Mouse (Mus musculus) intestine, postnatal 0 days (tissue): ENCODE results near the gene Amot. TPM values are rescaled to one million over a fixed set of nuclear protein-coding genes. Genes with fewer than 3 reads are reported as not detected.
A peak's percentile ranks its signal among the peaks of the same experiment; 100 is the strongest.

Experiments
- ATAC-seq: fragments of 200-750 bp; cut with Nextera tagmentation; 2 replicates; pipeline ENCODE4 v1.8.0; 2017; ENCODE audit warnings: mild to moderate bottlenecking, moderate TSS enrichment, moderate library complexity
- H3K27ac ChIP-seq: fragments of 300-500 bp; sonication (generic); 2 replicates; pipeline ENCODE4 v1.5.1; 2014; ENCODE audit warnings: mild to moderate bottlenecking, low read depth, low read length, moderate library complexity
- H3K27me3 ChIP-seq: fragments of 300-500 bp; sonication (generic); replicated peaks from 2 replicates; pipeline ENCODE4 v1.6.1; 2014; ENCODE audit warnings: low read length, mixed read lengths; ENCODE audit not compliant: control insufficient read depth, insufficient read depth
- H3K36me3 ChIP-seq: fragments of 300-500 bp; sonication (generic); 2 replicates; pipeline ENCODE4 v1.6.1; 2014; ENCODE audit warnings: mild to moderate bottlenecking, moderate library complexity; ENCODE audit not compliant: control insufficient read depth, insufficient read depth
- H3K4me1 ChIP-seq: fragments of 300-500 bp; sonication (generic); replicated peaks from 2 replicates; pipeline ENCODE4 v1.6.1; 2014; ENCODE audit warnings: antibody characterized with exemption, low read length, mixed read lengths; ENCODE audit not compliant: control insufficient read depth, insufficient read depth
- H3K4me2 ChIP-seq: fragments of 300-500 bp; sonication (generic); replicated peaks from 2 replicates; pipeline ENCODE4 v1.6.1; 2014; ENCODE audit warnings: low read depth, mild to moderate bottlenecking, moderate library complexity
- H3K4me3 ChIP-seq: fragments of 300-500 bp; sonication (generic); 2 replicates; pipeline ENCODE4 v1.5.1; 2014; ENCODE audit warnings: low read depth, low read length
- H3K9ac ChIP-seq: fragments of 300-500 bp; sonication (generic); 2 replicates; pipeline ENCODE4 v1.6.1; 2014; ENCODE audit warnings: mild to moderate bottlenecking, low read depth, low read length
- H3K9me3 ChIP-seq: fragments of 300-500 bp; sonication (generic); 2 replicates; pipeline ENCODE4 v1.6.1; 2016; ENCODE audit warnings: mixed run types; ENCODE audit not compliant: control insufficient read depth
- CTCF ChIP-seq: sonication (generic); IDR thresholded peaks from 2 replicates; pipeline ENCODE4 v1.5.1; 2016; ENCODE audit warnings: low read depth, mild to moderate bottlenecking, control low read depth, antibody characterized with exemption, moderate library complexity
- WGBS: fragments of 180-500 bp; shearing (Covaris S2); extraction: QIAGEN DNeasy Blood & Tissue Kit; methylation state at CpG from one replicate; pipeline ENCODE4 v1.1.7; 2014; 5-methylcytosine and 5-hydroxymethylcytosine counted together
- polyA plus RNA-seq: library from polyadenylated mRNA; unstranded; fragments of >200 nt; fragmentation: Nextera tagmentation; extraction: Ambion mirVana; gene quantifications from 2 replicates; pipeline ENCODE4 v1.2.1, GENCODE M21; 2015

Gene Amot
- polyA plus RNA-seq, 1 experiment from 2014 or later, result 6.3 TPM

DNA sequence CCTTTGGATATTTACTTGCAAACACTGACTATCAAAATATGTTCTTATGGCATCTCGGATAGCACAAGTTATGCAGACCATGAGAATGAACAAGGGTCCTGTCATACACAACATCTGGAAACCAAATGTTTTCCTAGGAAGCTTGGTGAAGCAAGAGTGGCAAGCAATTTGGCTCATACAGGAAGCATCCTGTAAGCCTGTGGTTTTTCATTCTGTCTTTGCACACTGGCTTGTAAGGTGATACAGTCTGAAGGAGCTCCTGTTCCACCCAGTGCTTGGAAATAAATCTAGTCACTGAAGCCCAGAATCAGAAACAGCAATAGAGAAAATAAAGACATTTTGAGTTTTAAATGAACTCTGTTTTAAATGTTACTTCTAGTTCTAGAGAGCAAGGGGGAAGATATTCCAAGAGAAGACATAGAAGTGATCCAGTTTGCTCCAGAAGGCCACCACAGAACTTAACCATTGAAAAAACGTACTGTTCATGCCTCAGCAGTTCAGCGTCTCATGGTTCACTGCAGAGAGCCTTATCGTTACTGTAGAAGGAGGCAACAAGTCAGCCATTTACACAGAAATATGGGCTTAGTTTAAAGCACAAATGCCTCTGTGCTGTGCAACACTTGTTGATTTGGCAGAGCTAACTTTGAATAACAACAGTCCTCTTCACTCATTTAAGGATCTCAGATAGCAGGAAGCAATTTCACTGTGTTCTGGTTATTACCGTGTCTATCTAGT, 74.0 kb downstream of the Amot start:
- WGBS, result 73% methylated on average over 5 of the region's 5 CpGs
- no peak for ATAC-seq
- Histone ChIP-seq H3K27me3 (no peaks in the 10 kb centered on the region), H3K9me3 (no peaks in the 10 kb centered on the region), H3K9ac (no peak overlapping the region), H3K4me1 (no peaks in the 10 kb centered on the region), H3K27ac (no peak overlapping the region), H3K4me3 (no peak overlapping the region), H3K4me2 (no peak overlapping the region), H3K36me3 (no peaks in the 10 kb centered on the region)
- TF ChIP-seq CTCF, result no peak

DNA sequence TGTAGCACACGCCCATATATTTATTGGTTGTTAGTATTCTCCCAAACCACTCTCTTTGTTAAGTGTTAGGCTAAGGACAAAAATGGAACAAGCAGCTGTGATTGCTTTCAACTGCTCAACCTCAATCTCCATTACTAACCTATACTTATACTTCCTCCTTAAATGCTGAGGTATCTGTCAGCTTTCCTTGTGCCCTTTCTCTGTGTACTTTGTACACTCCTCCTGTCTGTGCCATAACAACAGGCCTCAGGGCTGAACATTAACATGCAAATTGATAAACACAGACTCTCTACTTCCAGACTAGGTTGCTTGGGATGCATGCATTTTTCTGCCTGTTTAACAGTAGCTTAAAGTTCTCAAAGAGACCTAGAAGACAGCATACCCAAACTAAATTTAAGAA, 76.2 kb downstream of the Amot start:
- Histone ChIP-seq H3K4me2 (no peak overlapping the region), H3K27me3 (no peaks in the 10 kb centered on the region), H3K9ac (no peak overlapping the region), H3K4me3 (no peak overlapping the region), H3K36me3 (no peaks in the 10 kb centered on the region), H3K9me3 (no peaks in the 10 kb centered on the region), H3K4me1 (no peaks in the 10 kb centered on the region), H3K27ac (no peak overlapping the region)
- TF ChIP-seq CTCF, result no peak
- peak; percentile 51; the same call in 1 of the 2 replicates for ATAC-seq
- 73% methylated on average over 1 of the region's 1 CpGs for WGBS

DNA sequence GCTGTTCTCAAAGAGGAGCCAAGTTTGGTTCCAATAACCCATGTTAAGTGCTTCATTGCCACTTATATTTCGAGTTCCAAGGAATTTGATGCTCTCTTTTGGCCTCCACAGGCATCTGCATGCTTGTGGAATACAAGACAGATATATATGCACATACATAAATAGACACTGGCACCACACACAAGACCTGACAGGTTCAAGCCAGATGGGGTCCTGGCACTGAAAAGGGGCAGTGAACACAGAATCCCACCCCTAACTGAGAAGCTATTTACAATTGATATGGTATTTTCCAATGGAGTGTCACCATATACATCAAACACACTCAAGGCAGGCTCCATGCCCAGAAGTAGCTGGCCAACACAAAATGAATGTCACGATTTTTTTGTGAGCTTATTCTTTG, 81.0 kb downstream of the Amot start:
- WGBS, result 61% methylated on average over 2 of the region's 2 CpGs
- Histone ChIP-seq H3K9ac (no peak overlapping the region), H3K27me3 (no peaks in the 10 kb centered on the region), H3K9me3 (no peaks in the 10 kb centered on the region), H3K4me2 (no peak overlapping the region), H3K36me3 (no peaks in the 10 kb centered on the region), H3K4me1 (no peaks in the 10 kb centered on the region), H3K4me3 (no peak overlapping the region), H3K27ac (no peak overlapping the region)
- ATAC-seq, result no peak
- no peak for TF ChIP-seq CTCF

DNA sequence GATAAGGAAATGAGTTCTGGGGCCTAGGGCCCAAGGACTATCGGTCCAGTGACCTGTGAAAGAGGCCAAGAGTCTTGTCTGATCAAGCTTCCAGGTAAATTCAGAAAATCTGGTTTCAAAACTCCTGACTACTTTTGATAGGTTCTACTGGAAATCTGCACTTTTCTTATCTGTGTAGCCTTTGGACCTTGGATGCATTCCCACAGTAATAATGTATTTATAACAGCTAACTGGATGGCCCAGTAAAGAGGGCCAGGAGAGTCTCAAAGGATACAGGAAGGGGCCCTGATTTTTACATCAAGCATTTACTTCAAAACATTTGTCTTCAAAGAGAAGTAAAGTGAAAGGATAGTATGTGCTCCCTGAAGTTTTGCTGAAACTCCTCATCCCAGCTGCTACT, 90.7 kb downstream of the Amot start:
- H3K27ac ChIP-seq, result no peak overlapping the region; the same call in 1 of the 2 replicates
- 53% methylated on average over 1 of the region's 1 CpGs for WGBS
- ATAC-seq, result peak; percentile 93

DNA sequence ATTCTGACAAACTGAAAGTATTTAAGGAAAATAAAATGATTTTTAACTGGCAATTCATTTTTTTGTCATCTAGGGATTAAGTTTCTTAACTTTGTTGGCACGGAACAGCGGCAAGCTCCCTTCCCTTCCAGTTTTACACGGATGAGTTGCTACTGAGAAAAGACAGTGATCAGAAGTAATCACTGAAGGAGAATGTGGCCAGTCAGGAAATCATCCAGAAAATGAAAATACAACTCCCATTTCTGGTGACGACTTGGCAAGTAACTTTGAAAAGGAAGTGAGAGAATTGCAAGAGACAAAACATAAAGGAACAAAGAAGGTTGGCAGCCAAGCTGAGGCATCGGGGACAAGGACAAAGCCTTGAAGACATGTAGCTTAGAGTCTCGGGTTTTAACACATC, 93.6 kb downstream of the Amot start:
- Histone ChIP-seq H3K27me3 (no peaks in the 10 kb centered on the region), H3K4me2 (no peak overlapping the region), H3K4me3 (no peak overlapping the region), H3K9ac (no peak overlapping the region), H3K4me1 (no peaks in the 10 kb centered on the region), H3K36me3 (no peaks in the 10 kb centered on the region), H3K9me3 (no peaks in the 10 kb centered on the region), H3K27ac (no peak overlapping the region)
- TF ChIP-seq CTCF, result no peak
- ATAC-seq, result no peak
- WGBS, result 65% methylated on average over 6 of the region's 6 CpGs

More for the DNA sequence above, 90.7 kb downstream of the Amot start:
- Histone ChIP-seq H3K9me3 (no peaks in the 10 kb centered on the region), H3K4me2 (no peak overlapping the region), H3K4me3 (no peak overlapping the region), H3K36me3 (no peaks in the 10 kb centered on the region), H3K4me1 (no peaks in the 10 kb centered on the region), H3K27me3 (no peaks in the 10 kb centered on the region), H3K9ac (no peak overlapping the region)
- TF ChIP-seq CTCF, result no peak

DNA sequence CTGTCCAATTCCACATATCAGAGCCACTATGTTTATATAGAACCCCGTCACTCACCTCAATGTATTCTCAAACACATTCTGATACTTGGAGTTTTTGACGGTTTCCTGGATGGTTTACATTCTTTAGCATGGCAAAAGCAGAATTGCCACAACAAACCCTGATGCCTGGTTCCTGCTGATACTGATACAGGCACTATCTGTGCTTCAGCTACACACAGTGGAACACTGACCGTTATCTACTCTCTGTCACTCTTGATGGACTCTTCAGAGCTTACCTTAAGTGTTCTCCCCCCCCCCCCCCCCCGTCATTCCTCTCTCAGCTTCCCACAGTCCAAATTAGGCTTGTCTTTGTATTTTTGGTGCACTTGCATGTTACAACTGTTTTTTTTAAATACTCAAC, 98.9 kb downstream of the Amot start:
- Histone ChIP-seq H3K9me3 (no peaks in the 10 kb centered on the region), H3K4me1 (no peaks in the 10 kb centered on the region), H3K27ac (no peak overlapping the region), H3K36me3 (no peaks in the 10 kb centered on the region), H3K4me2 (no peak overlapping the region), H3K9ac (no peak overlapping the region), H3K27me3 (no peaks in the 10 kb centered on the region), H3K4me3 (no peak overlapping the region)
- TF ChIP-seq CTCF, result no peak
- 58% methylated on average over 4 of the region's 4 CpGs for WGBS
- ATAC-seq, result no peak
